Mouse (Mus musculus) limb, embryonic 14.5 days (tissue): ENCODE measurements at regions not wholly inside any gene's neighbourhood (a gene's known extent, or its start where the extent isn't known, plus 50 kb on each side); places are given as distances from the start of the nearest gene placed in this dataset.

Experiments
- ATAC-seq: fragments of 200-750 bp; cut with Nextera tagmentation; 2 replicates; pipeline ENCODE4 v1.8.0; 2017; ENCODE audit warnings: low read depth, moderate number of reproducible peaks, moderate TSS enrichment; ENCODE audit not compliant: low FRiP score
- DNase-seq: peaks from one replicate; pipeline ENCODE4 v3.0.0-alpha.2; 2015; ENCODE audit warnings: low spot score
- H3K27ac ChIP-seq: fragments of 300-500 bp; sonication (generic); replicated peaks from 2 replicates; pipeline ENCODE4 v1.5.1; 2014; ENCODE audit warnings: low read depth, mild to moderate bottlenecking, low read length, moderate library complexity, mixed read lengths
- H3K27me3 ChIP-seq: fragments of 300-500 bp; sonication (generic); 2 replicates; pipeline ENCODE4 v1.6.1; 2014; ENCODE audit warnings: low read length, mixed read lengths; ENCODE audit not compliant: control insufficient read depth, insufficient read depth
- H3K36me3 ChIP-seq: fragments of 300-500 bp; sonication (generic); 2 replicates; pipeline ENCODE4 v1.6.1; 2014; ENCODE audit warnings: mild to moderate bottlenecking, low read length, moderate library complexity, mixed read lengths; ENCODE audit not compliant: control insufficient read depth, insufficient read depth
- H3K4me1 ChIP-seq: fragments of 300-500 bp; sonication (generic); 2 replicates; pipeline ENCODE4 v1.6.1; 2014; ENCODE audit warnings: antibody characterized with exemption, low read length, mixed read lengths; ENCODE audit not compliant: control insufficient read depth, insufficient read depth
- H3K4me2 ChIP-seq: fragments of 300-500 bp; sonication (generic); replicated peaks from 2 replicates; pipeline ENCODE4 v1.6.1; 2014; ENCODE audit warnings: low read depth, mild to moderate bottlenecking, low read length, moderate library complexity; ENCODE audit not compliant: severe bottlenecking
- H3K4me3 ChIP-seq: fragments of 300-500 bp; sonication (generic); replicated peaks from 2 replicates; pipeline ENCODE4 v1.5.1; 2014; ENCODE audit warnings: low read length
- H3K9ac ChIP-seq: fragments of 300-500 bp; sonication (generic); 2 replicates; pipeline ENCODE4 v1.6.1; 2014; ENCODE audit warnings: mild to moderate bottlenecking, low read depth, low read length, moderate library complexity; ENCODE audit not compliant: severe bottlenecking
- H3K9me3 ChIP-seq: fragments of 300-500 bp; sonication (generic); 2 replicates; pipeline ENCODE4 v1.6.1; 2016; ENCODE audit warnings: low read length; ENCODE audit not compliant: control insufficient read depth
- POLR2A ChIP-seq: fragments of 200-500 bp; IDR thresholded peaks from 2 replicates; pipeline ENCODE4 v1.8.0; 2012; ENCODE audit warnings: inconsistent platforms, mild to moderate bottlenecking, moderate library complexity, borderline replicate concordance; ENCODE audit not compliant: insufficient read depth, insufficient read length; ENCODE audit errors: extremely low read depth
- WGBS: fragments of 180-500 bp; shearing (Covaris S2); extraction: QIAGEN DNeasy Blood & Tissue Kit; methylation state at CpG from one replicate; pipeline ENCODE4 v1.1.7; 2014; 5-methylcytosine and 5-hydroxymethylcytosine counted together

DNA sequence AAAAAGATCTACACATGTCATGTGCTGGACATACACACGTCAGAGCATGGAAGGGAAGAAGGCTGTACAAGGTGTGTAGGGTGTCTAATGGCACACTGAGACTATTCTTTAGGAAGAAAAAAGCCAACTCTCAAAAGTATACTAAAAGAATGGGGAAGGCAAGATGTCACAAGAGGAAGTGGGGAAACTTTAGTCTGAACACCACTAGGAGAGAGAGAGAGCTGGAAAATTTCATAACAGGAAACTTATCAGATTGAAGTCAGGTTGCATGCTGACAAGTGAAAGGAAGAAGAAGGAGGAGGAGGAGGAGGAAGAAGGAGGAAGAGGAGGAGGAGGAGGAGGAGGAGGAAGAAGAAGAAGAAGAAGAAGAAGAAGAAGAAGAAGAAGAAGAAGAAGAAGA is 52.3 kb upstream of the Ldah start:
- H3K4me2 ChIP-seq: no peak overlapping the region
- no peak for TF ChIP-seq POLR2A
- H3K4me1 ChIP-seq: no peaks in the 10 kb centered on the region
- no peak overlapping the region for H3K4me3 ChIP-seq
- DNase-seq (no peak), ATAC-seq (no peak)
- H3K27me3 ChIP-seq: no peaks in the 10 kb centered on the region
- no peaks in the 10 kb centered on the region for H3K36me3 ChIP-seq
- 68% methylated on average over 1 of the region's 1 CpGs for WGBS
- no peak overlapping the region for H3K27ac ChIP-seq
- H3K9ac ChIP-seq: no peak overlapping the region
- no peaks in the 10 kb centered on the region for H3K9me3 ChIP-seq
